Mouse (Mus musculus) telencephalon, adult 2 months (tissue): ENCODE data around the gene A030005K14Rik.

Source experiments
- DNase-seq: peaks from one replicate; pipeline ENCODE4 v3.0.0-alpha.2; 2011; ENCODE audit warnings: low read depth, low spot score

The A030005K14Rik gene

DNA sequence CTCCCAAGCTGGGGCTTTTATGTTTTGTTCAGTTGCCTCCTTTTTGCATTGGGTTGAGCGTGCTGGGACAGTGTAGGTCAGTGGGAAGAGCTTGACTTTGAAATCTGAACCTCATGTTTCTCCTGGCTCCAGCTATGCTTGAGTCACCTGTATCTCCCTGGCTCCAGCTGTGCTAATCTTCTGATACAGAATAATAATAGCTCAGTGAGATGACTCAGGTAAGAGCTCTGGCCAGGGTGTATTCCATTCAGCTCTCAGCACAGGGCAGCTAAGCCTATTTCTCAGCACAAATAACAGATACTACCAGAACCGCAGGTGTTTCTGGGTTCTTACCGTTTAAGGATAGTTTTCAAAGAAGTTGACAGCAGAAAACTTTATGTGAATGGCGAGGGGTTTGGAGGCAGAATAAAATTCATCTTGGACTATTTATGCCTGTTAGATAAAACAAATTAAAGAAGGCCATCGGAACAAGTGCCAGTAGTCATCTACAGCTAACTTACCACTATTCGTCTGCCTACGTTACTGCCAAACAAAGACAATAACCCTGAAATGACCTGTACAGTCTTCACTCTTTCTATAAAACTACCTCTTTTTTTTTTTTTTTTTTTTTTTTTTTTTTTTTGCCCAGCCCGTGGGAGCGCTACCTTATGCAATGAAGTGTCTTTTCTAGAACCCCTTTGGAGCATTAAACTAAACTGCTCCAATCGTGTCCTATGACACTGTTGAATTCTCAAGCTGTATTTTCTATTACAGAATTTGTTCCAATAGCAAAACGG lies 22.1 kb downstream of the A030005K14Rik start:
- DNase-seq, result no peak

GRCm38 (mm10) chr1:83034509-83034908 lies 24.7 kb downstream of the A030005K14Rik start:
- no peak for DNase-seq

DNA sequence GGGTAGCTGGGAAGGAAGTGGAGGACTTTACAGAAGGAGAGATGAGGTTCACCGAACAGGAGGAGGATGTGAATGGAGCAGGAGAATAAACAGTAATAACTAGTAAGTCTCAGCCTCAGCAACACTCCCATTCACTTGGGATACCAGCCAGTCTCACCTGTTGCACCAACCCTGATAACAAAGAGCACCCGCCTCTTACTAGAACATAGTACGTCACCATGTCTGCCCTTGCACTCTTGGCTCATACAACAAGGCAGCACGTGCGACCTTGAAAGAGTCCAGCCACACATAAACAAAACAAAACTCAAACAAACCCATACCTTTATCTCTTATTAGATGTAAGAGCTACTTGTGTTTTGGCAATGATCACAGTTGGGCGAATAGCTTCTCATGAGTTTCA lies 26.7 kb downstream of the A030005K14Rik start:
- no peak for DNase-seq

- DNase-seq, result no peak
Observed at GRCm38 (mm10) chr1:83031950-83032349, 27.2 kb downstream of the A030005K14Rik start.

DNA sequence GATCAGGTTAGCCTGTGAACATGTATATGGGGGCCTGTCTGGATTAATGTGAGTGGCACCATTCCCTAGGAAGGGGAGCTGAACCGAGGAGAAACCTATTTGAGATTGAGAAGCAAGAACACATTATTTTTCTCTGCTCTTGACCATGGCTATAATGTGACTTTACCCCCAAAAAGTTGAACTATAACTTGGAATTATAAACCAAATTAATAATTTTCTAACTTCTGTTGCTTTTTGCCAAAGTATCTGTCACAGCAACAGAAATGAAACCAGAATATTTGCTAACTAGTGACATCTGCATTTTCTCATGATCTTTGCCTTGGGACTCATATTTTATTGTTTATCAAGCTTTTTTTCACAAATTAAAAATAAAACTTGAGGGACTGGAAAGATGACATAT lies 42.6 kb downstream of the A030005K14Rik start:
- DNase-seq, result no peak

DNA sequence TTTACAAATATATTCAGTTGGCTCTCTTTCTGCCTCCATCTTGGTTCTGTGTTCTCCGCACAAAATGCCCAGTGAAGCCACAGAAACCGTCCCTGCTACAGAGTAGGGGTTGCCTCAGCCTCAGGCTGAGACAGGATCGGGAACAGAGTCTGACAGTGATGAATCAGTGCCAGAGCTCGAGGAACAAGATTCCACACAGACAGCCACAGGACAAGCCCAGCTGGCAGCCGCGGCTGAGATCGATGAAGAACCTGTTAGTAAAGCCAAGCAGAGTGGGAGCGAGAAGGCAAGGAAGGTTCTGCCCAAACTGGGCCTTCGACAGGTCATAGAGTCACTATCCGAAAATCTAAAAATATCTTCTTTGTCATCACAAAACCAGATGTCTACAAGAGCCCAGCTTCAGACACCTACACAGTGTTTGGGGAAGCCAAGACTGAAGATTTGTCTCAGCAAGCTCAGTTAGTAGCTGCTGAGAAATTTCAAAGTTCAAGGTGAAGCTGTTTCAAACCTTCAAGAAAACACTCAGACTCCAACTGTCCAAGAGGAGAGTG lies 43.8 kb downstream of the A030005K14Rik start:
- no peak for DNase-seq

DNA sequence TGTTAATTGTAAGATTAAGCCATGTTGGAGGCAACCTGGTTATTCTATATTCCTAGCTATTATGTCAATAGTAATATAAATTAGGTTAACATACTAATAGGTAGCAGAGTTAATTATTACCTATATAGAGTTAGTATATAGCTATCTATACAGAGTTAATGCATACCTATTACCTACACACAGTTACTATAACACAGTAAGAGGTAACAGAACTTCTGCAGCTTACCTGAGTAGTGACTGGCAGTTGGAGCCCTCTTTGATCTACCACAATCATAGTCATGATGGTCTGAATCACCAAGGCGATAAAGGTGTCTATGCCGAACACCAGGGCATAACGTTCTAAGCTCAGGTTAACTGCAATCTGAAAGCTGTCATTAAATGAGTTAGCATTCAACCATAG lies 44.7 kb downstream of the A030005K14Rik start:
- no peak for DNase-seq
